Mouse (Mus musculus) lung, adult 2 months (tissue): ENCODE measurements around the gene Ptpn1.

ENCODE experiments used
- CTCF ChIP-seq: fragments of 200-500 bp; IDR thresholded peaks from 2 replicates; pipeline ENCODE4 v1.5.1; 2011; ENCODE audit warnings: mild to moderate bottlenecking, low read length, control low read depth; ENCODE audit not compliant: insufficient read depth
- POLR2A ChIP-seq: fragments of 200-500 bp; IDR thresholded peaks from 2 replicates; pipeline ENCODE4 v1.6.1; 2011; ENCODE audit warnings: low read depth, mild to moderate bottlenecking, control low read depth, low read length, borderline replicate concordance; ENCODE audit errors: extremely low read depth

DNA sequence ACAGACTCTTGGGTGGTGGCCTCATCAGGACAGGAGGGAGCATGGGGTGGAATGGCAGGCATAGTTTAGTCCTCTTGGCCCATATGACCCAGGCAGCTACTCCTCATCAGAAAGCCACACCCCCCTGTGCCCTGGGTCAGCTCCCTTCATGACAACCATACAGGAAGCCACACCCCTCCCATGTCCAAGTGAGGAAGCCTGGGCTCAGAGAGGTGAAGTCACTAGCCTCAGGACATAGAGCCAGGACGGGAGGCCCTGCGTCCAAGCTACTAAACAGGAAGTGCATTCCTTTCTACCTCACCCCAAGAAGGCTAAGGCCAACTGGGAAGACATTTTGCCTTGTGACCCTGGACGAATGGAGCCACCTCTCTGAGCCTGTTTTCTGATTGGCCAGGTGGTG lies 73.8 kb downstream of the Ptpn1 start:
- TF ChIP-seq CTCF: no peak
- no peak for TF ChIP-seq POLR2A
